Mouse (Mus musculus) lung, adult 2 months (tissue): ENCODE measurements at regions not wholly inside any gene's neighbourhood (a gene's known extent, or its start where the extent isn't known, plus 50 kb on each side); places are given as distances from the start of the nearest gene placed in this dataset.
A peak's percentile ranks its signal among the peaks of the same experiment; 100 is the strongest.

ENCODE experiments used
- DNase-seq: peaks from one replicate; pipeline ENCODE4 v3.0.0; 2022
- H3K4me1 ChIP-seq: fragments of 200-500 bp; 2 replicates; pipeline ENCODE4 v1.6.1; 2011; ENCODE audit warnings: low read length; ENCODE audit not compliant: control insufficient read depth, insufficient read depth
- H3K4me3 ChIP-seq: fragments of 200-500 bp; replicated peaks from 2 replicates; pipeline ENCODE3; 2011; ENCODE audit warnings: low read depth, mild to moderate bottlenecking, control low read depth, low read length; ENCODE audit errors: extremely low read depth
- CTCF ChIP-seq: fragments of 200-500 bp; IDR thresholded peaks from 2 replicates; pipeline ENCODE4 v1.5.1; 2011; ENCODE audit warnings: mild to moderate bottlenecking, low read length, control low read depth; ENCODE audit not compliant: insufficient read depth
- POLR2A ChIP-seq: fragments of 200-500 bp; IDR thresholded peaks from 2 replicates; pipeline ENCODE4 v1.6.1; 2011; ENCODE audit warnings: low read depth, mild to moderate bottlenecking, control low read depth, low read length, borderline replicate concordance; ENCODE audit errors: extremely low read depth
- WGBS: fragments of 180-500 bp; shearing (Covaris S2); methylation state at CpG from one replicate; pipeline ENCODE4 v1.1.7; 2018; 5-methylcytosine and 5-hydroxymethylcytosine counted together

GRCm38 (mm10) chr4:32175853-32176448, 62.7 kb upstream of the Bach2 start:
- WGBS = 74% methylated on average over 6 of the region's 6 CpGs
- no peak for DNase-seq
- peaks cover 5% of the 10 kb centered on the region for H3K4me1 ChIP-seq
- no peak overlapping the region for H3K4me3 ChIP-seq
- TF ChIP-seq CTCF = no peak
- TF ChIP-seq POLR2A = no peak

- Histone ChIP-seq H3K4me3 (no peak overlapping the region), H3K4me1 (peaks cover 5% of the 10 kb centered on the region)
- no peak for TF ChIP-seq CTCF
- TF ChIP-seq POLR2A = no peak
- WGBS = 69% methylated on average over 4 of the region's 4 CpGs
- no peak for DNase-seq
Observed at GRCm38 (mm10) chr4:32176449-32177135, 62.0 kb upstream of the Bach2 start.

- no peak for DNase-seq
- Histone ChIP-seq H3K4me1 (peaks cover 5% of the 10 kb centered on the region), H3K4me3 (no peak overlapping the region)
- TF ChIP-seq CTCF = no peak
- TF ChIP-seq POLR2A = no peak
- 68% methylated on average over 7 of the region's 7 CpGs for WGBS
Observed at GRCm38 (mm10) chr4:32177933-32178639, 60.5 kb upstream of the Bach2 start.

GRCm38 (mm10) chr4:32179707-32180241, 58.8 kb upstream of the Bach2 start:
- TF ChIP-seq POLR2A (no peak), CTCF (no peak)
- WGBS = 22% methylated on average over 8 of the region's 8 CpGs
- peak; percentile 53 for DNase-seq
- Histone ChIP-seq H3K4me3 (peak overlapping the region; percentile 18), H3K4me1 (peaks cover 5% of the 10 kb centered on the region)

- no peak for TF ChIP-seq POLR2A
- TF ChIP-seq CTCF = no peak
- Histone ChIP-seq H3K4me3 (no peak overlapping the region), H3K4me1 (peaks cover 5% of the 10 kb centered on the region)
- no peak for DNase-seq
- 54% methylated on average over 4 of the region's 4 CpGs for WGBS
Observed at GRCm38 (mm10) chr4:32183791-32184190, 54.8 kb upstream of the Bach2 start.

- Histone ChIP-seq H3K4me3 (no peak overlapping the region), H3K4me1 (no peaks in the 10 kb centered on the region)
- DNase-seq = no peak
- WGBS = 85% methylated on average over 10 of the region's 10 CpGs
- TF ChIP-seq CTCF = no peak
- TF ChIP-seq POLR2A = no peak
Observed at GRCm38 (mm10) chr4:32185986-32186385, 52.6 kb upstream of the Bach2 start.

GRCm38 (mm10) chr4:32187154-32187553, 51.5 kb upstream of the Bach2 start:
- H3K4me1 ChIP-seq = no peaks in the 10 kb centered on the region
- H3K4me3 ChIP-seq = no peak overlapping the region
- TF ChIP-seq CTCF (no peak), POLR2A (no peak)
- WGBS = 65% methylated on average over 4 of the region's 4 CpGs
- no peak for DNase-seq

GRCm38 (mm10) chr4:32188076-32188475, 50.5 kb upstream of the Bach2 start:
- TF ChIP-seq CTCF (no peak), POLR2A (no peak)
- Histone ChIP-seq H3K4me1 (no peaks in the 10 kb centered on the region), H3K4me3 (no peak overlapping the region)
- no peak for DNase-seq
- 97% methylated on average over 1 of the region's 1 CpGs for WGBS

GRCm38 (mm10) chr4:32188752-32189415, 49.7 kb upstream of the Bach2 start:
- TF ChIP-seq CTCF (no peak), POLR2A (no peak)
- Histone ChIP-seq H3K4me3 (no peak overlapping the region), H3K4me1 (no peaks in the 10 kb centered on the region)
- no peak for DNase-seq
- 61% methylated on average over 8 of the region's 8 CpGs for WGBS
